9 mouse cellular contexts compared by ENCODE assay signal in the genomic region with DNA sequence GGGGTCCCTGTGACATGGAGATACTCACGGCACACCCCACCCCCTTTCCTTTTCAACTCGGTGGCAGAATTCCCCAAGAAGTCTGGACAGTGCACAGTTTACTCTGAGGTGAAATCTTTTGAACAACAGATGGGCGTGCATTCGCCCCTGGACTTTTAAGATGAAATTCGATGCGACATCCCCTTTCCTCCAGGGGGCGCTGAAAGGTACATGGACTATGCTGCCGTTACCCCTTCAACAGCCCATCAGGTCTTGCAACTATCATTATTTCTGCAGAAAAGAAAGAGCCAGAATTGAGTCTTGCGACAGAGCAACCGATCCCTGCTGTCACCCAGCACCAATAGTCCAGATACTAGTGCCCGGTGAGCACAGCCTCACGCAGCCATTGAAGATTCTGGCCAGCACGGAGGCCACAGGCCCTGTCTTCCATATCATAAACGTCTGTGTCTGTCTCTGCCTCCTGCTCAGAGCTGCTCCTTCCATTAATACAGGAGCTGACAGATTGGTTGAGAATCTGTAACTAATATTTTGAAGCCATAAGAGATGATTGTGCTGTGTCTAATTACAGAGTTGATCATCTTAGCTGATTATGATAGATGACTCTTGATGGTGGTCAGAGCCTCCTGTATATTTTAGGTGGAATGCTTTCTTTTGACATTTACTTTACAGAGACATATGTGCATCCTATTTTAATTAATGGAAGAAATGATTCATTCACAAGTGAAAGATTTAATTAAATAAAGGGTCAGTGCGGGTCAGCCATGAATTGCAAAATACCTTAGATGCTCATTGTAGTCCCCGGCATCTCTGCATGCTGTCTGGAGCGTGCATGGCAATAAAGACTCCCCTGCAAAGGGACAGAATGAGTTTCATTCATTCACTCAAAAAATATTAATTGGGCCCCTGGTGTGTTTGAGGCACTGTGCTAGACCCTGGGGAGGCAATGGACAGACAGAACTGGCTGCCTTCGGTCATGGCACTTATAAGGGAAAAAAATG.
DNase-seq lines count a peak whose midpoint lies in the region; ATAC-seq and TF ChIP-seq lines count a peak whose summit lies in the region.
"Had no signal": no experiment of that assay in that cellular context is flagged by ENCODE, and none has a peak within 500 bp of the region (broad histone marks: within the 10 kb centered on the region; RNA-seq: fewer than 3 reads in every experiment).

No protein-coding gene starts in this region.

- ATAC-seq in hematopoietic stem cell, adult 5-6 weeks (replicated peaks in 1 of 2; ENCODE audit: insufficient read depth in 1 of 2, low FRiP score in 2 of 2, low TSS enrichment in 1 of 2, low read depth in 1 of 2, poor library complexity in 2 of 2, severe bottlenecking in 2 of 2) = peak; percentile 42 to 68; a peak in 3 of 4 replicates
- ATAC-seq in lung, postnatal 0 days = no peak
- ATAC-seq in frontal cortex, adult (ENCODE audit: low TSS enrichment) = no peak; the same call in 1 of the 2 replicates

- peak; percentile 48 for TF ChIP-seq CTCF in left cerebral cortex, adult 2 months (IDR thresholded peaks at IDR 0.05)
- peak; percentile 61 for TF ChIP-seq CTCF in lung, postnatal 0 days (IDR thresholded peaks at IDR 0.05)

- DNase-seq in left cerebral cortex, adult 2 months (ENCODE audit: extremely low spot score in 1 of 2, low spot score in 2 of 2) = no peak
- no peak for DNase-seq in left cerebral cortex, adult 8-10 months (ENCODE audit: low spot score in 2 of 2)
- DNase-seq in MN1 (ENCODE audit: low spot score) = peak; percentile 21
- DNase-seq in cerebellum, adult 11 months = peak; percentile 4
- peak; percentile 50 for DNase-seq in lung, postnatal 0 days (ENCODE audit: low spot score)
- DNase-seq in testis, postnatal 10 days (ENCODE audit: low spot score) = peak; percentile 54

- no peak overlapping the region for H3K9ac ChIP-seq in lung, postnatal 0 days (replicated peaks; ENCODE audit: low read depth)
- H3K9ac ChIP-seq: embryonic facial prominence, embryonic 15.5 days had no signal

- no peaks in the 10 kb centered on the region for H3K4me1 ChIP-seq in lung, postnatal 0 days (ENCODE audit: insufficient read depth, low read depth, low read length)
- H3K4me1 ChIP-seq: embryonic facial prominence, embryonic 15.5 days had no signal

- no peaks in the 10 kb centered on the region for H3K27me3 ChIP-seq in lung, postnatal 0 days (replicated peaks; ENCODE audit: insufficient read depth, low read length)
- H3K27me3 ChIP-seq: embryonic facial prominence, embryonic 15.5 days had no signal

- no peaks in the 10 kb centered on the region for H3K9me3 ChIP-seq in lung, postnatal 0 days (ENCODE audit: low read length)
- H3K9me3 ChIP-seq: embryonic facial prominence, embryonic 15.5 days had no signal

- no peak overlapping the region for H3K4me3 ChIP-seq in left cerebral cortex, adult 2 months
- no peak overlapping the region for H3K4me3 ChIP-seq in lung, postnatal 0 days (ENCODE audit: low read depth, low read length)
- H3K4me3 ChIP-seq: embryonic facial prominence, embryonic 15.5 days had no signal

- H3K27ac ChIP-seq in left cerebral cortex, adult 2 months = no peak overlapping the region
- no peak overlapping the region for H3K27ac ChIP-seq in lung, postnatal 0 days (ENCODE audit: low read length)
- H3K27ac ChIP-seq: embryonic facial prominence, embryonic 15.5 days had no signal

- WGBS in lung, postnatal 0 days = 61% methylated on average over 18 of the region's 18 CpGs

- no peak overlapping the region for H3K4me2 ChIP-seq in lung, postnatal 0 days (replicated peaks; ENCODE audit: low read depth, low read length)
- H3K4me2 ChIP-seq: embryonic facial prominence, embryonic 15.5 days had no signal

- no peak for TF ChIP-seq EP300 in lung, postnatal 0 days (IDR thresholded peaks at IDR 0.05)

- intact Hi-C loops in left cerebral cortex, adult 2 months (cut with DNase I) = loop anchor here (5.0 kb wide), 1 partner anchor 67 kb away; no protein-coding TSS in a partner anchor

- H3K36me3 ChIP-seq in lung, postnatal 0 days (ENCODE audit: insufficient read depth, low read length) = no peaks in the 10 kb centered on the region
- H3K36me3 ChIP-seq: embryonic facial prominence, embryonic 15.5 days had no signal

Comparison
In these comparisons a context has a peak if more than half of its experiments do, and no peak if none do; other contexts are left out.
1. DNase-seq: peak in MN1 (single experiment), cerebellum, adult 11 months (single experiment), lung, postnatal 0 days (single experiment) and testis, postnatal 10 days (single experiment); none in left cerebral cortex, adult 2 months (0 of 2) and left cerebral cortex, adult 8-10 months (0 of 2).
2. ATAC-seq: peak in hematopoietic stem cell, adult 5-6 weeks (2 of 2); none in lung, postnatal 0 days (single experiment) and frontal cortex, adult (single experiment).